Comparison of ENCODE assay signal across 8 mouse cellular contexts in genomic region chr10:75763682-75764518, GRCm38 (mm10). TPM values are rescaled to one million over a fixed set of nuclear protein-coding genes. Genes with fewer than 3 reads are reported as not detected.
A peak's percentile ranks its signal among the peaks of the same experiment; 100 is the strongest.
DNase-seq lines count a peak whose midpoint lies in the region; ATAC-seq and TF ChIP-seq lines count a peak whose summit lies in the region.

Gene Cabin1, minus strand, starts transcription at chr10:75764341.

- peak; percentile 99 for ATAC-seq in forebrain, postnatal 0 days
- peak; percentile 99 for ATAC-seq in lung, embryonic 15.5 days (ENCODE audit: borderline replicate concordance, extremely low read depth, low FRiP score, low TSS enrichment)

- H3K36me3 ChIP-seq in MEL (ENCODE audit: control insufficient read depth in 1 of 2, insufficient read depth in 2 of 2, low read length in 2 of 2), result peaks cover 0 to 21% of the 10 kb centered on the region in 2 experiments
- no peaks in the 10 kb centered on the region for H3K36me3 ChIP-seq in forebrain, postnatal 0 days (ENCODE audit: insufficient read depth)
- H3K36me3 ChIP-seq in lung, embryonic 15.5 days, result no peaks in the 10 kb centered on the region

- peak; percentile 60 to 94 for TF ChIP-seq POLR2A in MEL (IDR thresholded peaks at IDR 0.05; ENCODE audit: control insufficient read depth in 1 of 2, insufficient read depth in 1 of 2, low read depth in 1 of 2, low read length in 2 of 2, poor library complexity in 1 of 2)
- TF ChIP-seq POLR2A in cerebellum, adult 2 months (IDR thresholded peaks at IDR 0.05; ENCODE audit: borderline replicate concordance, insufficient read depth, low read length), result peak; percentile 98

- peak within 1 kb of the TSS; percentile 71 for H3K4me2 ChIP-seq in forebrain, postnatal 0 days (ENCODE audit: low read depth)
- H3K4me2 ChIP-seq in lung, embryonic 15.5 days, result peak within 1 kb of the TSS; percentile 68

- no peaks in the 10 kb centered on the region for H3K9me3 ChIP-seq in MEL (replicated peaks; ENCODE audit: insufficient read depth, low read length)
- H3K9me3 ChIP-seq in forebrain, postnatal 0 days (ENCODE audit: low read length), result no peaks in the 10 kb centered on the region
- no peaks in the 10 kb centered on the region for H3K9me3 ChIP-seq in lung, embryonic 15.5 days

- no peak for TF ChIP-seq EP300 in MEL (IDR thresholded peaks at IDR 0.05; ENCODE audit: low read depth in 1 of 2, low read length in 2 of 2)

- no peaks in the 10 kb centered on the region for H3K27me3 ChIP-seq in MEL (ENCODE audit: control insufficient read depth in 1 of 2, insufficient read depth in 2 of 2, low read length in 2 of 2)
- H3K27me3 ChIP-seq in cerebellum, adult 2 months (ENCODE audit: control insufficient read depth, insufficient read depth, low read length), result no peaks in the 10 kb centered on the region
- no peaks in the 10 kb centered on the region for H3K27me3 ChIP-seq in forebrain, postnatal 0 days (ENCODE audit: insufficient read depth, low read length)
- H3K27me3 ChIP-seq in lung, embryonic 15.5 days, result no peaks in the 10 kb centered on the region

- peak within 1 kb of the TSS; percentile 71 to 93 for H3K4me3 ChIP-seq in MEL (ENCODE audit: control insufficient read depth in 1 of 2, insufficient read depth in 1 of 2, low read depth in 2 of 2, low read length in 2 of 2)
- peak within 1 kb of the TSS; percentile 59 for H3K4me3 ChIP-seq in cerebellum, adult 2 months (replicated peaks; ENCODE audit: insufficient read depth, low read depth, low read length)
- H3K4me3 ChIP-seq in forebrain, postnatal 0 days (ENCODE audit: low read depth, low read length), result peak within 1 kb of the TSS; percentile 85
- H3K4me3 ChIP-seq in lung, embryonic 15.5 days, result peak within 1 kb of the TSS; percentile 69

- no peak for TF ChIP-seq CTCF in MEL (IDR thresholded peaks at IDR 0.05 in 2 of 3, conservative IDR thresholded peaks at IDR 0.05 in 1 of 3; ENCODE audit: control insufficient read depth in 1 of 3, insufficient read depth in 1 of 3, low read depth in 2 of 3, low read length in 3 of 3, poor library complexity in 1 of 3, severe bottlenecking in 1 of 3)
- no peak for TF ChIP-seq CTCF in cerebellum, adult 2 months (IDR thresholded peaks at IDR 0.05; ENCODE audit: borderline replicate concordance, insufficient read depth, low read depth, low read length)
- no peak for TF ChIP-seq CTCF in forebrain, postnatal 0 days (IDR thresholded peaks at IDR 0.05; ENCODE audit: low read depth)

- H3K79me2 ChIP-seq in MEL (ENCODE audit: control insufficient read depth, insufficient read depth, low read length, poor library complexity), result peaks cover 32% of the 10 kb centered on the region

- peak within 1 kb of the TSS; percentile 89 for H3K9ac ChIP-seq in MEL (ENCODE audit: control insufficient read depth, low read depth, low read length, poor library complexity, severe bottlenecking)
- peak within 1 kb of the TSS; percentile 90 for H3K9ac ChIP-seq in forebrain, postnatal 0 days
- H3K9ac ChIP-seq in lung, embryonic 15.5 days, result peak within 1 kb of the TSS; percentile 75

- TF ChIP-seq RAD21 in MEL (IDR thresholded peaks at IDR 0.05; ENCODE audit: low read depth, low read length), result no peak

- H3K4me1 ChIP-seq in MEL (ENCODE audit: control insufficient read depth in 1 of 2, insufficient read depth in 2 of 2, low read length in 2 of 2), result peaks cover 8 to 25% of the 10 kb centered on the region in 2 experiments; a peak in 3 of 4 replicates
- H3K4me1 ChIP-seq in cerebellum, adult 2 months (ENCODE audit: control insufficient read depth, insufficient read depth, low read length), result no peaks in the 10 kb centered on the region; the same call in 1 of the 2 replicates
- H3K4me1 ChIP-seq in forebrain, postnatal 0 days (ENCODE audit: insufficient read depth), result peaks cover 9% of the 10 kb centered on the region
- H3K4me1 ChIP-seq in lung, embryonic 15.5 days, result peaks cover 14% of the 10 kb centered on the region

- under 1% methylated on average over 61 of the region's 61 CpGs for WGBS in cerebellum, adult 2 months
- 1% methylated on average over 61 of the region's 61 CpGs for WGBS in forebrain, postnatal 0 days
- WGBS in lung, embryonic 15.5 days, result under 1% methylated on average over 59 of the region's 61 CpGs

- peak within 1 kb of the TSS; percentile 94 for H3K27ac ChIP-seq in MEL (ENCODE audit: control insufficient read depth, low read depth, low read length)
- H3K27ac ChIP-seq in cerebellum, adult 2 months (ENCODE audit: insufficient read depth, low read length), result 0 out of 2 replicates have a peak within 1 kb of the TSS, but pooled peaks have one; percentile 10
- peak within 1 kb of the TSS; percentile 93 for H3K27ac ChIP-seq in forebrain, postnatal 0 days (ENCODE audit: low read depth, low read length)
- H3K27ac ChIP-seq in lung, embryonic 15.5 days, result peak within 1 kb of the TSS; percentile 50

- DNase-seq in MEL (ENCODE audit: low read depth, low spot score), result peak; percentile 99
- DNase-seq in cerebellum, adult 2 months, result peak; percentile 97 to 98
- peak; percentile 100 for DNase-seq in forebrain, postnatal 0 days
- peak; percentile 98 for DNase-seq in heart, postnatal 4 days
- peak; percentile 97 to 98 for DNase-seq in layer of hippocampus, adult 8-10 months (ENCODE audit: low spot score in 2 of 2)
- DNase-seq in ovary, adult 18-20 months (ENCODE audit: low spot score), result peak; percentile 95
- DNase-seq in thymus, postnatal 0 days (ENCODE audit: low spot score), result peak; percentile 99

TF ChIP-seq in MEL, 35 proteins besides CTCF, POLR2A, EP300 and RAD21 (continues in another document):
- no peak for TF ChIP-seq ZKSCAN1 (IDR thresholded peaks at IDR 0.05; ENCODE audit: low read depth, low read length)
- TF ChIP-seq MYB (IDR thresholded peaks at IDR 0.05; ENCODE audit: low read depth, low read length), result no peak
- TF ChIP-seq ELF1 (IDR thresholded peaks at IDR 0.05; ENCODE audit: low read depth, low read length), result peak; percentile 89
- no peak; the same call in 1 of the 2 replicates for TF ChIP-seq POLR2AphosphoS5 (IDR thresholded peaks at IDR 0.05; ENCODE audit: borderline replicate concordance, low read depth, low read length)
- no peak for TF ChIP-seq USF2 (IDR thresholded peaks at IDR 0.05; ENCODE audit: borderline replicate concordance in 1 of 2, insufficient read depth in 1 of 2, low read depth in 1 of 2, low read length in 2 of 2)
- TF ChIP-seq ETS1 (IDR thresholded peaks at IDR 0.05; ENCODE audit: low read depth, low read length), result 0 out of 2 replicates have a peak, but pooled peaks have one; percentile 10
- no peak for TF ChIP-seq GABPA (IDR thresholded peaks at IDR 0.05; ENCODE audit: low read depth, low read length)
- no peak for TF ChIP-seq RCOR1 (IDR thresholded peaks at IDR 0.05; ENCODE audit: low read depth, low read length)
- 0 out of 2 replicates have a peak, but pooled peaks have one; percentile 28 for TF ChIP-seq USF1 (IDR thresholded peaks at IDR 0.05; ENCODE audit: low read depth, low read length)
- TF ChIP-seq MAX (IDR thresholded peaks at IDR 0.05; ENCODE audit: low read length), result peak; percentile 78
- TF ChIP-seq MXI1 (IDR thresholded peaks at IDR 0.05; ENCODE audit: low read depth, low read length), result peak; percentile 94
- TF ChIP-seq TAL1 (IDR thresholded peaks at IDR 0.05; ENCODE audit: low read length), result no peak
- 0 out of 2 replicates have a peak, but pooled peaks have one; percentile 45 for TF ChIP-seq GATA1 (IDR thresholded peaks at IDR 0.05; ENCODE audit: low read depth, low read length)
- TF ChIP-seq CHD1 (IDR thresholded peaks at IDR 0.05; ENCODE audit: low read depth, low read length), result no peak
- no peak; the same call in 1 of the 2 replicates for TF ChIP-seq TCF12 (IDR thresholded peaks at IDR 0.05; ENCODE audit: low read depth, low read length)
- peak; percentile 95 for TF ChIP-seq POLR2AphosphoS2 (IDR thresholded peaks at IDR 0.05; ENCODE audit: low read length)
- peak; percentile 85; the same call in 1 of the 2 replicates for TF ChIP-seq MYC (IDR thresholded peaks at IDR 0.05; ENCODE audit: low read depth, low read length)
- TF ChIP-seq SMC3 (IDR thresholded peaks at IDR 0.05; ENCODE audit: low read depth, low read length), result no peak
- TF ChIP-seq TBP (IDR thresholded peaks at IDR 0.05; ENCODE audit: low read depth, low read length), result peak; percentile 74; the same call in 1 of the 2 replicates
- peak; percentile 75; the same call in 1 of the 2 replicates for TF ChIP-seq KAT2A (conservative IDR thresholded peaks at IDR 0.05; ENCODE audit: low read depth, low read length)
- TF ChIP-seq JUND (IDR thresholded peaks at IDR 0.05; ENCODE audit: low read depth, low read length), result no peak
- TF ChIP-seq CHD2 (IDR thresholded peaks at IDR 0.05; ENCODE audit: low read length), result peak; percentile 92
- peak; percentile 89 for TF ChIP-seq ZMIZ1 (IDR thresholded peaks at IDR 0.05; ENCODE audit: low read depth, low read length)
- peak; percentile 93 for TF ChIP-seq SIN3A (IDR thresholded peaks at IDR 0.05; ENCODE audit: low read length)
- TF ChIP-seq MAFK (IDR thresholded peaks at IDR 0.05; ENCODE audit: borderline replicate concordance, low read depth, low read length), result no peak
- no peak for TF ChIP-seq MEF2A (IDR thresholded peaks at IDR 0.05; ENCODE audit: extremely low read depth, insufficient replicate concordance, low read depth, low read length, poor library complexity, severe bottlenecking)
- no peak for TF ChIP-seq UBTF (IDR thresholded peaks at IDR 0.05; ENCODE audit: borderline replicate concordance, insufficient read depth, low read depth, low read length)
- TF ChIP-seq ZNF384 (IDR thresholded peaks at IDR 0.05; ENCODE audit: low read depth, low read length), result no peak
- peak; percentile 69 for TF ChIP-seq NRF1 (IDR thresholded peaks at IDR 0.05; ENCODE audit: insufficient read depth, low read depth, low read length, poor library complexity, severe bottlenecking)
- peak; percentile 92 for TF ChIP-seq HCFC1 (IDR thresholded peaks at IDR 0.05; ENCODE audit: low read depth, low read length)
- peak; percentile 98 for TF ChIP-seq NELFE (IDR thresholded peaks at IDR 0.05; ENCODE audit: low read depth, low read length)

RNA-seq across cellular contexts. Expression of gene Cabin1, which starts in this region (rescaled TPM):
- total RNA-seq in MEL (2012; rRNA removed), result 27.2 and 28.2 TPM in 2 replicates
- polyA plus RNA-seq in MEL (2012; ENCODE audit: insufficient read depth in 1 of 2, insufficient read length in 2 of 2, low read depth in 1 of 2, low replicate concordance in 2 of 2, missing spikeins in 1 of 2), result 100 to 1,000 TPM in 1 of 2 experiments, 10 to 100 TPM in 1; 54.9 to 115 TPM
- 48.6 and 62.2 TPM in 2 replicates for polyA plus RNA-seq in cerebellum, adult 2 months (2012; rRNA removed)
- total RNA-seq in forebrain, postnatal 0 days (2014; rRNA removed), result 67.0 and 85.5 TPM in 2 replicates
- 19.8 and 28.0 TPM in 2 replicates for polyA plus RNA-seq in forebrain, postnatal 0 days (2015; fragmentation: Nextera tagmentation; extraction: Ambion mirVana)
- 10 to 100 TPM; 35.8 to 37.1 TPM for total RNA-seq in heart, postnatal 4 days (2021)
- 10 to 100 TPM; 64.2 to 89.7 (median 67.1) TPM for total RNA-seq in layer of hippocampus, adult 8-10 months (2022)
- 30.7 and 38.7 TPM in 2 replicates for polyA plus RNA-seq in lung, embryonic 15.5 days (2015; fragmentation: Nextera tagmentation; extraction: Ambion mirVana)
- 21.3 and 26.1 TPM in 2 replicates for polyA plus RNA-seq in thymus, postnatal 0 days (2015; fragmentation: Nextera tagmentation; extraction: Ambion mirVana)

Comparison
In these comparisons a context has a peak if more than half of its experiments do, and no peak if none do; other contexts are left out.
1. Peak in every context shown above with its lines: DNase-seq, ATAC-seq, H3K4me3 ChIP-seq and H3K27ac ChIP-seq.
2. H3K27ac ChIP-seq: peak in every context shown above with its lines; median percentile 94 in MEL; 93 in forebrain, postnatal 0 days; 50 in lung, embryonic 15.5 days; 10 in cerebellum, adult 2 months.